Mouse (Mus musculus): ENCODE measurements around the gene Nkd1.

- TF ChIP-seq TCF12 (IDR thresholded peaks at IDR 0.05; ENCODE audit: insufficient read depth, poor library complexity, severe bottlenecking) (no peak), MYOG (IDR thresholded peaks at IDR 0.05; ENCODE audit: control insufficient read depth in 1 of 3, insufficient read depth in 1 of 3, insufficient read length in 2 of 3, low read depth in 2 of 3) (no peak), POLR2A (IDR thresholded peaks at IDR 0.05; ENCODE audit: insufficient read length, low read depth) (no peak), MYOD1 (IDR thresholded peaks at IDR 0.05; ENCODE audit: control insufficient read depth in 1 of 3, insufficient read length in 2 of 3, low read depth in 2 of 3) (no peak), MAX (IDR thresholded peaks at IDR 0.05; ENCODE audit: low read depth) (no peak), CEBPB (IDR thresholded peaks at IDR 0.05; ENCODE audit: insufficient read depth, poor library complexity, severe bottlenecking) (no peak), E2F4 (IDR thresholded peaks at IDR 0.05; ENCODE audit: insufficient read depth) (no peak), POLR2AphosphoS2 (IDR thresholded peaks at IDR 0.05; ENCODE audit: insufficient read length, low read depth) (no peak)
Measured at GRCm38 (mm10) chr8:88623351-88623750, 102.2 kb downstream of the Nkd1 start.
